Mouse (Mus musculus): ENCODE measurements around the gene Sppl3. TPM values are rescaled to one million over a fixed set of nuclear protein-coding genes. Genes with fewer than 3 reads are reported as not detected.

The Sppl3 gene
- total RNA-seq, 2 experiments from 2014 or later = 19.6 to 20.3 TPM

GRCm38 (mm10) chr5:115037099-115037498 is 26.2 kb downstream of the Sppl3 start:
- DNase-seq = no peak

GRCm38 (mm10) chr5:115040756-115041155 is 29.8 kb downstream of the Sppl3 start:
- peak; percentile 59 for DNase-seq

GRCm38 (mm10) chr5:115043626-115044025 is 32.7 kb downstream of the Sppl3 start:
- DNase-seq = no peak

GRCm38 (mm10) chr5:115045146-115045677 is 34.3 kb downstream of the Sppl3 start:
- no peak for DNase-seq

- no peak for DNase-seq
These were observed 38.8 kb downstream of the Sppl3 start for GRCm38 (mm10) chr5:115049692-115050091.

GRCm38 (mm10) chr5:115050776-115051175 is 39.8 kb downstream of the Sppl3 start:
- DNase-seq = no peak

GRCm38 (mm10) chr5:115052546-115052945 is 41.6 kb downstream of the Sppl3 start:
- no peak for DNase-seq

- DNase-seq = no peak
These were observed 43.0 kb downstream of the Sppl3 start for GRCm38 (mm10) chr5:115053791-115054396.

- no peak for DNase-seq
These were observed 44.5 kb downstream of the Sppl3 start for GRCm38 (mm10) chr5:115055418-115055817.

GRCm38 (mm10) chr5:115057153-115057552 is 46.2 kb downstream of the Sppl3 start:
- no peak for DNase-seq

- DNase-seq = no peak
These were observed 47.8 kb downstream of the Sppl3 start for GRCm38 (mm10) chr5:115058584-115059297.

GRCm38 (mm10) chr5:115060067-115060695 is 49.2 kb downstream of the Sppl3 start:
- no peak for DNase-seq

- DNase-seq = no peak
These were observed 50.0 kb downstream of the Sppl3 start for GRCm38 (mm10) chr5:115060977-115061376.

GRCm38 (mm10) chr5:115062566-115062965 is 51.6 kb downstream of the Sppl3 start:
- DNase-seq = no peak

- DNase-seq = no peak
These were observed 52.5 kb downstream of the Sppl3 start for GRCm38 (mm10) chr5:115063391-115063790.

GRCm38 (mm10) chr5:115066245-115066644 is 55.3 kb downstream of the Sppl3 start:
- DNase-seq = no peak

GRCm38 (mm10) chr5:115068671-115069421 is 57.9 kb downstream of the Sppl3 start:
- no peak for DNase-seq

- DNase-seq = no peak
These were observed 58.7 kb downstream of the Sppl3 start for GRCm38 (mm10) chr5:115069611-115070010.

GRCm38 (mm10) chr5:115070457-115070856 is 59.5 kb downstream of the Sppl3 start:
- DNase-seq = no peak

- DNase-seq = no peak
These were observed 60.4 kb downstream of the Sppl3 start for GRCm38 (mm10) chr5:115071096-115071901.

GRCm38 (mm10) chr5:115072143-115072542 is 61.2 kb downstream of the Sppl3 start:
- no peak for DNase-seq

All from gastrocnemius, postnatal 25 days (tissue).